Mouse (Mus musculus): ENCODE data around the gene Necap1.

Necap1 gene

DNA sequence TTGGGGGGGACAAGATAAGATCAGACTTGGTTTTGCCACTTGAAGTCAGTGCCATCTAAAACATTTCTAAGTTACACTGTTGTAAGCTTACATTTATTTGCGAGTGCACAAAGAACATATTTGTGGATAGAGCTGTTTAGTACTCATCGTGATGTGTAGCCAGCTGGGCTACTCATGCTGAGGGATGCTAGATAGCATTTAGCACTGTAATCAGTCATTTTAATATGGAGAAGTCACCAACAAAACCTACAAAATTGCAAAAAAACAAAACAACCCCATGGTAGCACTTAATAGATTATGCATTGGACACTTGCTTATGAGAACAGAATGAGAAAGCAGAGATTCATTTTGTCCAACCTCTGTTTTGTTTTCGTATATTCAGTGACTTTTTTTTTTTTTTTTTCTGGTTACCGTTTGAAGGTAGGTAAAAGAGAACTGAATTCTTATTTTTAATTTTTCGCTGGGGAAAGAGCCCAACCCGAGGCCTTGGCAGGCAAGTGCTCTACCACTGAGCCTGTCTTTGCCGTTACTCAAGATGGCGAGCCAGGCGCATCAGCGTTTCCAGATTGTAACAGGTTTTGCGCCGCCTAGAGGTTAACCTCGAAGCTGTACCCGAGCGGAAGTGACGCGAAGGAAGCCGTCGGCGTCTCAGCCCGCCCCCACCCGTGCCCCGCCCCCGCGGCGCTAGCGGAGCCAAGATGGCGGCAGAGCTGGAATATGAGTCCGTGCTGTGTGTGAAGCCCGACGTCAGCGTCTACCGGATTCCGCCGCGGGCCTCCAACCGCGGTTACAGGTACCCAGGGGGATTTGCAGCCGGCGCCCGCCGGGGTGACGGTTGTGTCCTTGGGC is at the start of gene Necap1:
Gene Necap1 (plus strand): TSS at position 604 of the 849 bp plus-strand sequence.
- DNase-seq (ENCODE audit: low spot score), result peak; percentile 95

DNA sequence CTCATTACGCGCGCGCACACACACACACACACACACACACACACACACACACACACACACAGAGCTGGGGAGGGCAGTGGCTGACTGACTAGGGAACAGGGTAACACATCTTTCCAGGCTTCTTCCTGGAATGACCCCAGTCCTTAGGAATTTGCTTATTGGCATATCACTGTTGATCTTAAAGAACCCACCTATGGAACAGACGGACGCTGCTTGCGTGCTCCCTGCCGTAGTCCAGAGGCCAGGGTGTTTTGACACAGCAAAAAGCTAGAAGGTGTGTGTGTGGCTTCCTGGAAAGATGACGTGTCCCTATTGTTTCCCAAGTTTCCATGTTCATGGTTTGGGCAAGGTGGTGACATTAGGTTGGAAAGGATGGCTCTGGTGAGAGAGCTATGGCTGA is 49.1 kb upstream of the Necap1 start:
- no peak for DNase-seq (ENCODE audit: low spot score)

DNA sequence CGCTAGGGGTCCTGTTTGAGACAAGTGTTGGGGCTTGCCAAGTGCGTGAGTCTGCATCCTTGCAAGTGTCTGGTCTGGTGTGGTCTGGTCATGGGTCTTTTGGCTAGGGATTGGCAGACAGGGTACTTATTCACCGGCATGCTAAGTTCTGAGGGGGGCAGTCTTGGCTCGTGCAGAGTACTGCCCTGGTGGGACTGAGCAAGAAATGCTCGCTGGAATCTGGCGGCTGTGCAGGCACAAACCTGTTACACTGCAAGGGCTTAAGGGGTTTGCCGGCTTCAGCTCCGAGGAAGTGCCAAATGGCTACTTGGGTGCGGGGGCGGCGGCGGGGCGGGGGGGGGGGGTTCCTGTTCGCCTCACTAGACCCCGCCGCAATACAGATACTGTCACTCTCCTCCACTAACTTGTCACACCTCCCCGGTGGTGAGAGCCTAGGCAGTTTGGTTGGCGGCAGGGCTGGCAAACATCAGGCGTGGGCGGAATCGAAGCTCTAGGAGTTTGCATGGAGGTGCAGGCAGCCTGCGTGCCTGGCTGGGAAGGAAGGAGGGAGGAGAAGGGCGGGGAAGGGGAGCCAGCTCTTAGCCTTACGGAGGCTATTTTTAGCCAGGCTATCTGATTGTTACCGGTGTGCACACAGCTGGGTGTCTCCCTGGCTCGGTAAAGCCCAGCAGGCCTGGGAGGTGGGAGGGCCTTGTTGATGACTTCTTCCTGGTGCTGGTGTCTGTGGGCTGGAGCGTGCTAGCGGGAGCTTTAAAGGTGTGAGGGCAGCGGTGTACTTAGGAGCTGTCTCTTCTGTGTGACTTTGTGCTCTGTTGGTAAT is 48.1 kb upstream of the Necap1 start:
- peak; percentile 78 for DNase-seq (ENCODE audit: low spot score)

DNA sequence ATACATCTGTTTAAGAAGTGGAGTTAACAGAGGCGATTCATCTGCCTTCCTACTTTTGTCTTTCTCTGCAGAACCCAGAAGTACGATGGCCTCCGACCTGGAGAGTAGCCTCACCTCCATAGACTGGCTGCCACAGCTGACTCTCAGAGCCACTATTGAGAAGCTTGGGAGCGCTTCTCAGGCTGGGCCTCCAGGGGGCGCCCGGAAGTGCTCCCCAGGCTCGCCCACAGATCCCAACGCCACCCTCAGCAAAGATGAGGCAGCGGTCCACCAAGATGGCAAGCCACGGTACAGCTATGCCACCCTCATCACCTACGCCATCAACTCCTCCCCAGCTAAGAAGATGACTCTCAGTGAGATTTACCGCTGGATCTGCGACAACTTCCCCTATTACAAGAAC is 46.2 kb upstream of the Necap1 start:
- no peak for DNase-seq (ENCODE audit: low spot score)

DNA sequence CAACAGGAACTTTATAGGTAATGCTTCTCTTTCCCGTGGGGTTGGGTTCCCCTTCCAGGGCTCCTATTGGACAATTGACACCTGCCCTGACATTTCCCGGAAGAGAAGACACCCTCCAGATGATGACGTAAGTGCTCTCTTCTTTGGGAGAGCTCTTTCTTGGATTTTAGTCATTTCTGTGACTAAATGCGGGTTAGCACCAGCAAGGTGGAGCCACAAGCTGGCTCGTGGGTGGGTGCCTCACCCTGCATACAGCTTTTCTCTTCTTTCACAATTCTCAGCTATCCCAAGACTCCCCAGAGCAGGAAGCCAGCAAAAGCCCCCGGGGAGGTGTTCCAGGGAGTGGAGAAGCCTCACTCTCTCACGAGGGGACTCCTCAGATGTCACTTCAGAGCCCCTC is 41.4 kb upstream of the Necap1 start:
- no peak for DNase-seq (ENCODE audit: low spot score)

DNA sequence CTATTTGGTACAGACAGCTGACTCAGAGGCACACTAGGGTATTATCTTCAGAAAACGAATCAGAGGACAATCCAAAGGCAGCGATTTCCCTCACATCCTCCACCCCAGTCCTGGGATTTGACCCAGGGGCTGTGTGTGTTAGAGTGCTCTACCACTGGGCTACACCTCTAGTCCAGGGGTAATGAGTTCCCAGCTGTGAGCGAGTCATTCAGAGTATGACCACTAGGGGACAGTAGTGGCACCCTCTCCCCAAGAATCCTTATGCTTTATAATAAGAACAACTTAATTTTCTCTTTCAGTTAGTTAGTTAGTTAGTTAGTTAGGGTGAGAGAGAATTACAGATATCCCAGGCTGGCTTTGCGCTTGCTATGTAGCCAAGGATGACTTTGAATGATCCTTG is 39.9 kb upstream of the Necap1 start:
- peak; percentile 64 for DNase-seq (ENCODE audit: low spot score)

DNA sequence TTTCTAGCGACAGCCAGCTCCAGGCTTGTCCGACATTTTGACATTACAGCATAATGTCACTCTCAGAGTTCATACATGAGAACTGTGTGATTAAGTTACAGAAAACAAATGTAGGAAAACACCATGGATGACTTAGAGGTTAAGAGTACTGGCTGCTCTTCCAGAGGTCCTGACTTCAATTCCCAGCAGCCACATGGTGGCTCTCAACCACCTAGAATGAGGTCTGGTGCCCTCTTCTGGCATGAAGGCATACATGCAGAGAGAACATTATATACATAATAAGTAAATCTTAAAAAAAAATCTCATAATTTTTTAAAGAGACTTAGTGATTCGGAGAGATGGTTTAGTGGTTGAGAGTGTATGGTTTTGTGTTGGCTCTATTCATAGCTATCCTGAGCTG is 37.3 kb upstream of the Necap1 start:
- no peak for DNase-seq (ENCODE audit: low spot score)

DNA sequence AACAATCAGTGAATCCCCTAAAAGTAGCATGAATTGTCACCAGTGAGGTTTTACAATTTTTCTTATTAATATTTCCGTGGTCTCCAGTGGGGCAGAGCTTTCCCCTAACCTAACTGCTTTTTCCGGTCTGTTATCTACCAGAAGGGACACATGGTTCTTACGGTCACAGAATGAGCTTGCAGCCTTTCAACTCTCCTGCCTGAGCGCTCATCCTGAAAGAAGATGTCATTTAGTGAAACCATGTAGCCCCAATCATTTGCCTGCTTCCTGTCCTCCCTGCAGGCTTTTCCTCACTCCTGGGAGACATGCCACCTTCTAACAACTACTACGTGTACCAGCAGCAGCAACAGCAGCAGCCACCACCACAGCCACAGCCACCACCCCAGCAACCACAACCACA is 36.7 kb upstream of the Necap1 start:
- DNase-seq (ENCODE audit: low spot score), result no peak

DNA sequence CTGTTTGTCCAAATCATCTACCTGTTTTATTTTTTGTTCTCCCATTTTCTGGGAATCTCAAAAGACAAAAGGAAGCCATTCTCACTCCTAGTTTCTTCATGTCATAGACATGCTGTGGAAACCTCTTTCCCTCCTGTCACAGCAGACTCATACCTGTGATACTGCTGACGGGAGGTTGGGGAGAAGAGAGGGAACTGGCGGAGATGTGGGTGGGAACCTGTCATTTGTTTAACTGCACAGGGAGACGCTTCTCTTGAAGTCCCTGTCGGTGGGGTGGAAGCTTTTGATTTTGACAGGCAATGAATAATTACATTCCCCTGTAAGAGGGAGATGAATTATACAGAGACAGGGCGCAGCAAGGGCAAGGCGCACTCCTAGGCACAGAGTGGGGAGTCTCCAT is 30.5 kb upstream of the Necap1 start:
- DNase-seq (ENCODE audit: low spot score), result no peak

DNA sequence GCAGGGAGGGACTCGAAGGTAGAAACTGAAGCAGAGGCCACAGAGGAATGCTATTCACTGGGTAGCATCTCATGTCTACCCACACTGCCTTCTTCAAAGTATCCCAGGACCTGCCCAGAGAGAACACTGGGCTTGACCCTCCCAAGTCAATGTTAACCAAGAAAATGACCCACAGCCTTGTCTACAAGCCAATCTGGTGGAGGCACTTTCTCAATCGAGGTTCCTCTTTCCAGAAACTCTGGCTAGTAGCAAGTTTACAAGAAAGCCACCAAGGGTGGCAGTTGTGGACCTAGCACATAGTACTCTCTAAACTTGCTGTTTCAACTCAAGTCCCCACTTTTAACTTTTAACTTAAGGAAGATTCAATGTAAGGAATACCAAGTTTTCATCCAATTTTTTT is 21.6 kb upstream of the Necap1 start:
- no peak for DNase-seq (ENCODE audit: low spot score)

DNA sequence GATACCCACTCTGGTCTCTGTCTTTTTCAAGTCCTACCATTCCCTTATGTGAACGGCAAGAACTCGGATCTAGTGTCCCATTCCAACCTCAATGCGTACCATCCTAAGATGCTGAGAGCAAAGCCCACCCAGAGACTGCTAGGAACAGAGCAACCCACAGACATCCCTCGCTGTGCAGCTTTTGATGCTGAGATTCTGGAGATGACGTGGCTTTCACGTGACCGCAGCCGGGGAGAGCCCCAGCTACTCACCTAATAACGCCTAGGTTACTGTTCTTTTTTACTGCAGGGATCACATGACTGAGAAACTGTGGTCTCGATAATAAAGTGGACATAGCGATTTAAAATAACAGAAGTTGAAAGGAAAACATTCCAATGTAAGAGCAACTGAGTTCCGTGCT is 19.7 kb upstream of the Necap1 start:
- no peak for DNase-seq (ENCODE audit: low spot score)

DNA sequence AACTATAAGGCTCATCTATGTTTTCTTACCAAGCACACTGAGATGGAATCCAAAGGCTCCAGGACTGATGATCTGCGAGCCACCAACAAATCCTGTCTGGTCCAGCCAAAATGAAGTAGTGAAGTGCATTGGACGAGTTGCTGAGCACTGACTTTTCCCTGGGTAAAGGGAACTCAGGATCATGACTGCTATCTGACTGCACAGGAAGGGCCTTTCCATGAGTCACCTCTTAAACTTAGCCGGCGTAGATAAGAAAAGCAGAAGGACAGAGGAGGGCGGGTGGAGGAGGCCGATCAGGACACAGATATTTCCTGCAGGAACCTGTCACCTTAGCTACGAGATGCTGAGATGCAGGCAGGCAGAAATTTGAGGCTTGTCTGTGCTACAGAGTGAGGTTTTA is 18.3 kb upstream of the Necap1 start, which contains the start of gene C3ar1:
Gene C3ar1 (minus strand): TSS at position 207 of the 400 bp plus-strand sequence.
- DNase-seq (ENCODE audit: low spot score), result peak; percentile 37

DNA sequence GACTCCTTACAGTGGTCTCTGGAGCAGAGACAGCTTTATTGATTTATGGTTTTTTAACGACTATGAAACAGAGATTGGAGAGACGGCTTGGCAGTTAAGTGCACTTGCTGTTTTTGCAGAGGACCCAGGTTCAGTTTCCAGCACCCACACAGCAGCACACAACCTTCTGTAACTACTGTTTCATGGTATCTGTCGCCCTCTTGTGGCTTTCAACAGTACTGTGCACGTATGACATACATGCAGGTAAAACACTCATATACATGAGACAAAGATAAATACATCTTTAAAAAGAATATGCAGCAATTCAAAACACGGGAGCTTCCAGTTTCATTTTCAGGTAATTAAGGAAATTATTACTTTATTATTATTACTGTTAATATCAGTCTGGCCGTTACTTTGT is 11.8 kb upstream of the Necap1 start:
- DNase-seq (ENCODE audit: low spot score), result no peak

DNA sequence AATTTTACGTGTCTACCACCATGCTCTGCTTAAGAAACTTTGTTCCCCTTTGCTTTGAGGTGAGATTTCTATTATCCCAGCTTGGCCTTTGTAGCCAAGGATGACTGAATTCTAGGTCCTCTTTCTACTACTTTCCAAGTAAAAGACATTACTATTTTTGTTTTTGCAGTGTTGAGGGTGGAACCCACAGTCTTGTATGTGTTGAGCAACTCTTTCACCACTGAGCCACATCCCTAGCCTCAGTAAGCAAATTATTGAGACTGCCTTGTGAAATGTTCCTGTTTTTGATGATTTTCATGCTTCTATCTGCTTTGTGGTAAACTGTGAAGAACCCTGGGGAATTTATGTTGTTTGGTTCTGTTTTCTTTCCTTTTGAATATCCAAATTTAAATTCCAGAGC is 11.4 kb upstream of the Necap1 start:
- no peak for DNase-seq (ENCODE audit: low spot score)

DNA sequence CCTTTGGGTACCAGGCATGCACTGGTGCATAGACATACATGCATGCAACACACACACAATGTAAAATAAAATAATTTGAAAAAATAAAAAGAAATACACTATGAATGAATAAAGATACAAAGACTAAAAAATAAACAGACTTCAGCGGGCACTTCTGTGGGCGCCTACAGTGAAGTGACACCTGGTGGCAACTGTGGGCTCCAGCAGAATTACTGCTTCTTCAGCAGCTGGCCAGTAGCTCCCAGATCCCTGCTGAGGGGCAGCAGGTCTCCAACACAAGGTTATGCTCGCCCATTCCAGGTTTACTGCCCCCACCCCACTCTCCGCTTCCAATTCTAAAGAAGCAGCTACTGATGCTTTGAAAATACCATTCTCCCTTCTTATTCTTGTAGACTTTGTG is 6.4 kb upstream of the Necap1 start:
- DNase-seq (ENCODE audit: low spot score), result no peak

DNA sequence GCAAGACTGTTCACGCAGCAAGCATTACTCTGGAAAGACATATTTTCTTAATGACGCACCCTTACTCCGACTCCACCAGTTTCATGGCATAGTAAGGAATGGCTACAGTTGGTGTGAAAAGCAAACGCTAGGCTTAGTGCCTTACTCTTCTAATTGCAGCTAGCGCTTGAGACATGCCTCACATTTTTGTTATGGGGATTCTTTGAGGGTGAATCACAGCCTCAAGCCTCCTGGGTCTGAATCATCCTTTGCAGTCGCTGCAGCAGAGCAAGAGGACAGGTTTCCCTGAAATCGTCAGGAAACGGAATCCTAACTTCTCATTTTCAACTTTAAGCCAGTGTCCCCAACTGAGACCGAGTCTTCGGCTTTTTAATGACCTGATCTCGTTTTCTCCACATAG is 4.4 kb upstream of the Necap1 start:
- DNase-seq (ENCODE audit: low spot score), result no peak

DNA sequence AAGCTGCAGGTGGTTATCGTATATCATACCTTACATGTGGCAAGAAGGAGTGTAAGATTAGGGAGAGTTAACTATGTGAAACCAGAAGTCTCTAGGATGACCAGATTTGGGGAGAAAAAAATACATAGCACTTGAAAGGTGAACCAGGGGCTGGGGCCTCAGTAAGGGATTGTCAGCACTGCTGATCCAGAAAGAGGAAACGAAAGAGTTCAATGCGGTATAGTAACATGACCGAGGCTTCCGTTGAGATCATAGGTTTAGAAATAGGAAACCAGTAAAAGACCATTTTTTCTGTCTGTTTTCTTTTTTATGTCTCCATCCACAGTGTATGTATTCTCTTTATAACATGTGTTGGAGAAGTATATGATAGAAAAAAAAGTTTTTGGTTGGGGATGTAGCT is 1.5 kb upstream of the Necap1 start:
- DNase-seq (ENCODE audit: low spot score), result no peak

DNA sequence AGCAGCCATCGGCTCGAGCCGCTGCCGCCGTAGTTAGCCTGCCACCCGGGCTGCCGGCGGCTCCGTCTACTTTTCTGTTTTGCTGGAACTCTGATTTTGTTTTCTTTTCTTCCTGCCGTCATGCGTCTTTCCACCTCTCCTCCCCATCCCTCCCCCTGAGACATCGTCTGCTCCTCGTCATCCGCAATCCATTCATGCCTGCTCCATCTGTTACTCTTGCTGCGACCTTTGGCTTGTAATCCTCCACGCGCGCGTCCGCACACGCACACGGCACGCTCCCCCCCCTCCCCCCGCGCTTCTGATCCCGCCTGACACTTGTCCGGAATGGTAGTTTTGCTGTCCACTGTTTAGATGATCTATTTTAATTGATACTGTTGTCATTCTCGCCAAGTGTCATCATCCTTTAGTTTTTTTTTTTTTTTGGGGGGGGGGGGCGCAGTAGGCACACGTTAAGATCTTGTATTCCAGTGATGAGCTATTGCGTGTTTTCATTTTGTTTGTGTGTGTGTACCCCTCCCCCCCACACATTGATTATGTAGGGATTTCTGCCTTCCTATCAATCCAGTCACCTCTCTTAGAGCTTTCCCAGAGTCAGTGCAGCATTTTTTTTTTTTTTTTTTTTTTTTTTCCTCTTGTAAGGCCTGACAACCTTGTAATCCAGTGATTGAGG is 581 bp downstream of the Necap1 start:
- no peak for DNase-seq (ENCODE audit: low spot score)

DNA sequence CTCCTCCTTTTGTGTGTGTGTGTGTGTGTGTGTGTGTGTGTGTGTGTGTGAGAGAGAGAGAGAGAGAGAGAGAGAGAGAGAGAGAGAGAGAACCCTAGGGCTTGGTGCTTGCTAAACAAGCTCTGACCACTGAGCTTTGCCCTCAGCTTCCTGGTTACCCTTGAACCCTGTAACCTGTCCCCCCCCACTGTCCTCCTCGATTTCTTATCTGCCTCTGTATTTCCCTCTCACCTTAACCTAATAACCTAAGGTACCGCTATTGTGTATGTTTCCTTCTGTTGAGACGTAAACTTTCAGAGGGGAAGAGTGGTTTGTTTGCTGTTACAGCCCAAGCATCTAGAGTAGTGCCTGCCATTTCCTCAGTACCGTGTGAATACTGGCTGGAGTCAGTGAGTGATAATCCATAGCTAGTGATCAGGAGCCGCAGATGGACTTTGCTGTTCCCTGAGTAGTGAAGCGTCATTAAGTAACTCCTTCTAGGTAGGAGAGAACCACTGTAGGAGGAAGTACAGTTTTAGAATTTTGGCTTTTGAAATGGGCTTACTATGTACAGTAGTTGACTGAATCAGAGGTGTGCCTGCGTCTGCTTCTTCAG is 5.0 kb downstream of the Necap1 start:
- no peak for DNase-seq (ENCODE audit: low spot score)

DNA sequence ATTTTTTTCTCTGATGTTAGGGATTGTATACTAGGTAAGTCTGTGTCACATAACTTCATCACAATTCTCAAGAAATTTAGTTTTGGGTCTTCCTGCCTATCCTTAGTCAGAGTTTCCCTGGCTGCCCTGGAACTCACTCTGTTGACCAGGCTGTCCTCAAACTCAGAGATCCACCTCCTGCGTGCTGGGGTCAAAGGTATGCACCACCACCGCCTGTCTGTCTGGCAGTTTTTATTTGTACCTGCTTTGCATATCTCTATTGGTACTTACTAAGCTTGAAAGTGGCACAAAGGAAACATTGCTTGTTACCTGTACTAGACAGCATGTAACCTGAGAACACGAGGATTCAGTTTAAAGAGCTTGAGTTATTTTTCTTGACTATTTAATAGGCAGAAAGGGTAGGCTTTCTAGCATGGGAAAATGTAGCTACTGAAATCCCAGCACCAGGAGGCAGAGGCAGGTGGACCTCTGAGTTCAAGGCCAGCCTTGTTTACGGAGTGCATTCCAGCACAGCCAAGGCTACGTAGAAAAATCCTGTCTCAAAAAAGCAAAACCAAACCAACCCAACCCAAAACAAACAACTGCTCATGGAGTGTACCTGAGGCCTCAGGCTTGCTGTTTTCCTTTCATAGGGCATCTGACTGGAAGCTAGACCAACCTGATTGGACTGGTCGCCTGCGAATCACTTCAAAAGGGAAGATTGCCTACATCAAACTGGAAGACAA is 5.7 kb downstream of the Necap1 start:
- DNase-seq (ENCODE audit: low spot score), result no peak

DNA sequence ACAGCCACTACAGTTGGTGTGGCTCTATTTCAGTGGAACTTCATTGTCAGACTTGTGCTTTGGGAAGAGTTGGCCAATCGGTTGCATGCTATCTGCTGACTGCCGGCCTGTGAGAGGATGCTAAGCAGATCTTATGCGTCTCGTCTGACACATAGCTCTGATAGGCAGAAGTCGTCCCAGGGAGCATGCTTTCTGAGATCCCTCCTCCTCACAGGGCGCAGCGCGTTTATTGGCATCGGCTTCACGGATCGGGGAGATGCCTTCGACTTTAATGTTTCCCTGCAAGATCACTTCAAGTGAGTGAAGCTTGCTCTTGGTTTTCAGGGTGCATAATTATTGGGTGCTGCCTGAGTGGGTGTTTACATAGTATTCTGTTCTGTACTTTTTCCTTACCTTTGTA is 7.0 kb downstream of the Necap1 start:
- no peak for DNase-seq (ENCODE audit: low spot score)

DNA sequence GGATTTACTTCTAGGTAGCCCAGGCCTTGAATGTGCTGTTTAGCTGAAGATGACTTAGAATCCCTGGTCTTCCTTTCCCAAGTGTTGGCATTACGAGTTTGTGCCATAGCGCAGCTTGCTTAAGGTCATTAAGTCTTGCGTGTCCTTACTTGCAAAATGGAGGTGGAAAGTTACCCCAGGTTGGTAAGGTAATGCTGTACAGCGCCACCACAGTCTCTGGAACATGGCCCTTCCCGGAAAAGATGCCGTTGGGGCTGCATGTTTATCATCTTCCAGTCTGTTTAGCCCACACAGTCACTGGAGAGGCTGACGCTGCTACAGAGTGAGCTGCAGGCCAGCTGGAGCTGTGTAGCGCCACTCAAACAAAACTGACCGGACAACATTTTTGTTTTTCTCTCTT is 9.3 kb downstream of the Necap1 start:
- DNase-seq (ENCODE audit: low spot score), result no peak

Data from c-Kit-positive CD71-positive TER-119-positive erythroid progenitor cells, embryonic 14.5 days (primary cell).